Mouse (Mus musculus) kidney, adult 2 months (tissue): Measurements from ENCODE around the gene Mad2l2. TPM values are rescaled to one million over a fixed set of nuclear protein-coding genes. Genes with fewer than 3 reads are reported as not detected.
A peak's percentile ranks its signal among the peaks of the same experiment; 100 is the strongest.
"Not testable (repeated sequence)": the region's sequence is repeated elsewhere in the genome, so short reads cannot be mapped to it uniquely, and the experiment has no call there.

Experiments
- DNase-seq: peaks from one replicate; pipeline ENCODE4 v3.0.0; 2021
- H3K27ac ChIP-seq: fragments of 200-500 bp; 2 replicates; pipeline ENCODE4 v1.5.1; 2012; ENCODE audit warnings: low read depth, low read length, control low read depth, inconsistent platforms; ENCODE audit not compliant: insufficient read depth
- H3K27me3 ChIP-seq: fragments of 200-500 bp; replicated peaks from 2 replicates; pipeline ENCODE4 v1.6.1; 2012; ENCODE audit warnings: mild to moderate bottlenecking, moderate library complexity, low read length, inconsistent platforms; ENCODE audit not compliant: control insufficient read depth, insufficient read depth
- H3K36me3 ChIP-seq: fragments of 200-500 bp; 2 replicates; pipeline ENCODE4 v1.6.1; 2012; ENCODE audit warnings: mild to moderate bottlenecking, moderate library complexity, low read length, inconsistent platforms; ENCODE audit not compliant: control insufficient read depth, insufficient read depth
- H3K4me1 ChIP-seq: fragments of 200-500 bp; 2 replicates; pipeline ENCODE4 v1.6.1; 2011; ENCODE audit warnings: low read length; ENCODE audit not compliant: control insufficient read depth, insufficient read depth
- H3K4me3 ChIP-seq: fragments of 200-500 bp; 2 replicates; pipeline ENCODE4 v1.5.1; 2011; ENCODE audit warnings: mild to moderate bottlenecking, low read depth, low read length, control low read depth; ENCODE audit not compliant: insufficient read depth
- CTCF ChIP-seq: fragments of 200-500 bp; conservative IDR thresholded peaks from 2 replicates; pipeline ENCODE4 v1.5.1; 2011; ENCODE audit warnings: low read depth, mild to moderate bottlenecking, control low read depth, low read length, moderate library complexity, mixed read lengths; ENCODE audit not compliant: insufficient read depth, insufficient read length
- POLR2A ChIP-seq: fragments of 200-500 bp; IDR thresholded peaks from one replicate; pipeline ENCODE4 v1.6.1; 2011; ENCODE audit warnings: low read depth, low read length, control low read depth
- WGBS: fragments of 180-500 bp; shearing (Covaris S2); methylation state at CpG from one replicate; pipeline ENCODE4 v1.1.7; 2018; 5-methylcytosine and 5-hydroxymethylcytosine counted together
- polyA plus RNA-seq: library from polyadenylated mRNA; depleted of rRNA; stranded (reverse); fragments of >200 nt; gene quantifications from 2 replicates; pipeline ENCODE4 v1.2.3, GENCODE M21; 2012

Gene Mad2l2
- polyA plus RNA-seq, 1 experiment, result 22.8 TPM

GRCm38 (mm10) chr4:148108565-148109100, 21.6 kb upstream of the Mad2l2 start:
- TF ChIP-seq CTCF, result no peak
- TF ChIP-seq POLR2A, result no peak

DNA sequence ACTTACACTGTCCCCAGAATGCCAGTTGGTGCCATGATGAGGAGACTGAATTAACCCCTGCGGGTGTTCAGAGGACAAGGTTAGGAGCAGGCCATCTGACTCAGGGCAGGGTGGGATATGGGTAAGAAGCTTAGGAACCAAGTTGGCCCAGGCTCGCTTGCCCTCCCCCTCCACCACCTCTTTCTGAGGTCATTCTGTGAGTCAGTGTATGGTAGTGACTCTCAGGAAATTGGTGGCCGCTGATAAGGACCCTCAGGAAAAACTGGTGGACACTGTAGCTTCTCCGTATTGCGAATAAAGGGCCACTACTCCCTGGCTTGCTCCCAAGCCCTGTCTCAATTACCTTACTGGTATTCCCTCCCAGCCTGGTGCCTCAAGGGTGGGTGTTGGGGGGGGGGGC, 21.0 kb upstream of the Mad2l2 start:
- Histone ChIP-seq H3K36me3 (no peaks in the 10 kb centered on the region), H3K4me1 (no peaks in the 10 kb centered on the region), H3K4me3 (no peak overlapping the region), H3K27ac (no peak overlapping the region), H3K27me3 (no peaks in the 10 kb centered on the region)
- TF ChIP-seq CTCF (no peak), POLR2A (no peak)
- WGBS, result 72% methylated on average over 5 of the region's 5 CpGs
- DNase-seq, result no peak

More at GRCm38 (mm10) chr4:148108565-148109100, 21.6 kb upstream of the Mad2l2 start:
- H3K4me3 ChIP-seq, result no peak overlapping the region
- H3K36me3 ChIP-seq, result no peaks in the 10 kb centered on the region
- H3K27me3 ChIP-seq, result no peaks in the 10 kb centered on the region
- H3K27ac ChIP-seq, result no peak overlapping the region
- 50% methylated on average over 7 of the region's 7 CpGs for WGBS
- H3K4me1 ChIP-seq, result no peaks in the 10 kb centered on the region
- DNase-seq, result peak; percentile 6

DNA sequence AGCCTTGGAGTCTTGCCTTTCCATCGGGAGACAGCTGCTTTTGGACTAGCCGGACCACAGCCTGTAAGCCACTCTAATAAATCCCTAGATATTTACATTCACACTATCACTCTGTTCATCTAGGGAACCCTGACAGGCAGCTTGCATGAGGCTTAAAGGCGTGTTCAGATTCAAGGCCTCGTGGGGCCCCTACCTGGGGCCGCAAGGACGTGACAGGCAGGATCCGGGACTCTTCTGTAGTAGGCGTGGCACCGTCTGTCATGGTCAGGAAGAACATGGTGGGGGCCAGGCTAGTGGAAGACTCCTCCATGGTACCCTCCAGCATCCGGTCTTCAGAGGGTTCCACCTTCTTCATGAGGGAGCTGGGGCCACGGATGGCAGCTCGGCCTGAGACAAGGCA, 17.7 kb upstream of the Mad2l2 start:
- TF ChIP-seq POLR2A (no peak), CTCF (no peak)
- DNase-seq, result no peak
- Histone ChIP-seq H3K4me1 (no peaks in the 10 kb centered on the region), H3K27me3 (no peaks in the 10 kb centered on the region), H3K4me3 (no peak overlapping the region), H3K36me3 (no peaks in the 10 kb centered on the region), H3K27ac (no peak overlapping the region)
- WGBS, result 84% methylated on average over 12 of the region's 12 CpGs

GRCm38 (mm10) chr4:148114758-148115391, 15.3 kb upstream of the Mad2l2 start:
- no peak overlapping the region for H3K4me3 ChIP-seq
- no peak overlapping the region for H3K27ac ChIP-seq
- H3K27me3 ChIP-seq, result no peaks in the 10 kb centered on the region
- DNase-seq, result peak; percentile 85
- TF ChIP-seq POLR2A (no peak), CTCF (peak; percentile 100)
- no peaks in the 10 kb centered on the region for H3K4me1 ChIP-seq
- WGBS, result 5% methylated on average over 15 of the region's 15 CpGs
- no peaks in the 10 kb centered on the region for H3K36me3 ChIP-seq

DNA sequence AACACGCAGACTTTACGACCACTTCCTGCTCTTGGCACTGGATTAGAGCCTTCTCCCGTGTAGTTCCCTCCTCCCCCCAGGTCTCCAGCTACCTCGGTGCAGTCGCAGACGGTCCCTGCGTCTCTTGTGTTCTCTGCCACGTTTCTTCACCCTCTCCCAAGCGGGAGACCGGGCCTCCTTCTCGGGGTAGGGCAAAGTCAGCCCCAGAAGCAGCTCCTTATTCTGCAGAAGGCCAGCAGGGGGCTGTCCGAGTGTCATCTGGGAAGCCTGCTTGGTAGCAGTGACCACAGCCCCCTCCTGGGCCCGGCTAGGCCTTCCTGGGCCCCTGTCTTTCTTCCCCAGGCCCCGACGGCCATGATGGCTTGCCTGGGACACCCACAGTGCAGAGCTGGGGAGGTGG, 14.7 kb upstream of the Mad2l2 start:
- Histone ChIP-seq H3K4me1 (no peaks in the 10 kb centered on the region), H3K36me3 (no peaks in the 10 kb centered on the region), H3K27me3 (no peaks in the 10 kb centered on the region), H3K4me3 (no peak overlapping the region), H3K27ac (no peak overlapping the region)
- no peak for TF ChIP-seq POLR2A
- TF ChIP-seq CTCF, result peak; percentile 45
- peak; percentile 62 for DNase-seq
- whole genome bisulfite sequencing, result 2% methylated on average over 15 of the region's 15 CpGs

- no peak overlapping the region for H3K4me3 ChIP-seq
- H3K27ac ChIP-seq, result no peak overlapping the region
- H3K36me3 ChIP-seq, result no peaks in the 10 kb centered on the region
- no peak for DNase-seq
- H3K4me1 ChIP-seq, result no peaks in the 10 kb centered on the region
- 0 out of 2 replicates have a peak, but pooled peaks have one; percentile 20 for TF ChIP-seq CTCF
- no peak for TF ChIP-seq POLR2A
- no peaks in the 10 kb centered on the region for H3K27me3 ChIP-seq
- 79% methylated on average over 4 of the region's 4 CpGs for WGBS
Observed at GRCm38 (mm10) chr4:148116657-148117056, 13.5 kb upstream of the Mad2l2 start.

- Histone ChIP-seq H3K36me3 (no peaks in the 10 kb centered on the region), H3K4me1 (no peaks in the 10 kb centered on the region), H3K4me3 (no peak overlapping the region), H3K27ac (no peak overlapping the region), H3K27me3 (no peaks in the 10 kb centered on the region)
- DNase-seq, result no peak
- 71% methylated on average over 4 of the region's 4 CpGs for WGBS
- 0 out of 2 replicates have a peak, but pooled peaks have one; percentile 12 for TF ChIP-seq CTCF
- no peak for TF ChIP-seq POLR2A
Observed at GRCm38 (mm10) chr4:148117392-148117791, 12.8 kb upstream of the Mad2l2 start.

- H3K4me1 ChIP-seq, H3K27me3 ChIP-seq, H3K27ac ChIP-seq, H3K36me3 ChIP-seq, H3K4me3 ChIP-seq, DNase-seq: not testable (repeated sequence)
- WGBS, result 73% methylated on average over 9 of the region's 9 CpGs
Observed at GRCm38 (mm10) chr4:148119578-148119977, 10.6 kb upstream of the Mad2l2 start.
